Mouse (Mus musculus) ZHBTc4 (cell line): ENCODE data around the gene Fblim1.
A peak's percentile ranks its signal among the peaks of the same experiment; 100 is the strongest.

Experiments
- DNase-seq: peaks from one replicate; pipeline ENCODE4 v3.0.0-alpha.2; 2011; ENCODE audit warnings: low read depth, low spot score

The Fblim1 gene

DNA sequence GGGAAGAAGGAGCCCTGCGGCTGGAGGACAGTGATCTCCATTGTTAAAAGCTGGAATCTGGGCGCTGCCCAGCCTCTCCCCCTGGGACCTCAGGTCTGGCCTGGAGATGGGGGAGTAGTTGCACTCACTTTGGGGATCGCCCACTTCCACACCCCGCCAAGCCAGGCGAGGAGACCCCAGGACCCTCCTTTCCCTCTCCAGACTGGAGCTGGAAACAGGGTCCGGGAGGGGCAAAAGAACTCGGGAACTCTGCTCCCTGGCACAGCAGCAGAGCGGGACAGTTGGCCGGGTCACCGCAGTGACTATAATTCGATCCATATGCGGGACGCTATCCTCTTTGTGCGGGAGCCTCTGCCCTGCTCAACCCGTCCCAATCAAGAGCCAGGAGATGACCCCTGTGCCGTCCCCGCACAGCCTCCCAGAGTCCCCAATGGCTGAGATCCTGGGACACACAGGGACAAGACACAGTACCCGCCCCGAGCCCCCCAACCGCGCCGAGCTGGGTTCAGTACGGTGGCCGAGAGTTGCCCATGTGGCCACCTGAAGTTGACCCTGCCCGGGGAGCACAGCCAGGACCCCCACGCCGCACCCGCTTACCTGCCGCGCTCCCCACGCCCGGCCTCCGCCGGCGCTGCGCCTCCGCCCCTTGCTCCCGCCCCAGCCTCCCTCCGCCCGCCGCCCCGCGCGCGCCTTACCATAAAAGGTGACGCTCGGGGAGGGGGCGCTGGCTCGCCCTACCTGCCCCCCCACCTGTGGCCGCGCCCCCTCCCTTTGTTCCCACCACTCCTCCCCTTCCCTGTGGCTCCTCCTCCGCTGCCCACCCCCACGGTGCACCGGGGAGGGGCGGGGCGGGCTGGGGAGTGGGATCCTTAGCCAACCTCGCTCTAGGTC lies 6.4 kb downstream of the Fblim1 start:
- DNase-seq, result peak; percentile 85

DNA sequence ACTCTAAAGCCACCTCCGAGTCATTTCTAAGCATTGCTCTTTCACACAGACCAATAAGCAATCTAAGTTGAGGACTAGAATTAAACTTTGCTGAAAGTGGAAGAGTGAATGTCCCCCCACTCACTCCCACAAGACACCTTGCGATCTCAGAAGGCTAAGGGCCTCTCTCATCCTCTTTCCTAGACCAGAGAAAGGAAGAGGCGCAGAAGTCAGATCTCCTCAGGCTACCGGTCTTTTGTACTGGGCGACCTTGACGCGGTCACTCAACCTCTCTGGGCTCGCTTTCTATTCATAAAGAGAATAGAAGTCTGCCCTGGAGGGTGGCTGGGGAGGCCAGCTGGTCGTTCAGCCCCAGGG lies 7.0 kb downstream of the Fblim1 start:
- DNase-seq, result peak; percentile 81

DNA sequence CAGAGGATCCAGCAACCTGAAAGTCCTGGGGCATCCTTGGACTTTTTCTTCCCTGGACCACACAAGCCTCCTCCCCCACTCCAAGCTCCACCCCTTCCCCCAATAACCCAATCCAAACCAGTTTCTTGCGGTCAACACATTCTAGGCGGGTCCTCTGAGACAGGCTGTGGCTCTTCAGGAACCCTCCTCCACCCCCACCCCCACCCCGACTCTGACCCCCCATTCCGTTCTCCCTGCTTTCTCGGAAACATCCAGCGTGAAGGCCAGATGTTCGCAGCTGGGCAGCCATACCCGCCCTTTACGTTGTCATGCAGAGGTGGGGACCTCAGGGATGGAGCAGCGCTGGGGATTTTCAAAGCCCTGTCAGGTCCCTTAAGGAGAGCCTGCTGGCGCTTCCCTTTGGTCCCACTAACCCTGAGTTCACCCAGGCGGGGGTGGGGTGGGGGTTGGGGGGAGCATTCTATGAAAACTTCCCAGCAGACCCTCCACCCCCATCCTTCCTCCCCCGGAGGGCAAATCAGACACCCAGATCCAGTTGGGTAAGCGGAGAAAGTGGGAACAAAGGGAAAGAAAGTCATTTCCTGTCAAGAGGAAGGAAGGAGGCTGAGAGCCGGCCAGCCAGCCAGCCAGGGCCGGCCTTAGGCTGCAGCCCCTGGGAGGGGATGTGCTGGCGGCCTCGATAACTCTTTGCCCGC lies 7.5 kb downstream of the Fblim1 start:
- peak; percentile 96 for DNase-seq

DNA sequence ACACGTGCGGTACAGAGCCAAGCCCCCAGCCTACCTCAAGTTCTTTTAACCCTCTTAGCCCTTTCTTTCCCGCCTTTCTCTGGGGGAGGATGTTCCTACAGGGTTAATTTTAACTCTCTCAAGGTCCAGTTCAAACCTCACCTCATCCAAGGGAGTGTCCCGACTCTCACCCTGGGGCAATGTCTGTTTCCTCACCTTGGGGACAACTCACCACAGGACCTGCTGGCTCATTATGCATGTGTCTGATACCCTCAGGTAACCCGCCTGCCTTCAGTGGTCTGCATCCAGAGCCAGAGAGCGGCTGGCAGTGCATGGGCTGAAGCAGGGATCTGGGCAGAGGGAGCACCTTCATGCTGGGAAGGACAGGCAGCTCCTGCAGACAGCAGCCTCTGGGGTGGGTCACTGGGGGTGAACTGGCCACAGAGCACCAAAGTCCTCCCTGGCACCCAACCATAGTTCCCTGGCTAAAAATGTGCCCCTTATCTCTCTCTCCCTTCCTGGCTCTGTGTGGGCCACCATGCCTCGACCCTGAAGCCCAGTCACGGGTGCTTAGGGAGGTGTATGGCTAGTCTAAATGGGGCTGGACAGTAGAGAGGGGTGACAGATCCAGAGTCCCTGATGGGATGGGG lies 9.1 kb downstream of the Fblim1 start:
- no peak for DNase-seq

DNA sequence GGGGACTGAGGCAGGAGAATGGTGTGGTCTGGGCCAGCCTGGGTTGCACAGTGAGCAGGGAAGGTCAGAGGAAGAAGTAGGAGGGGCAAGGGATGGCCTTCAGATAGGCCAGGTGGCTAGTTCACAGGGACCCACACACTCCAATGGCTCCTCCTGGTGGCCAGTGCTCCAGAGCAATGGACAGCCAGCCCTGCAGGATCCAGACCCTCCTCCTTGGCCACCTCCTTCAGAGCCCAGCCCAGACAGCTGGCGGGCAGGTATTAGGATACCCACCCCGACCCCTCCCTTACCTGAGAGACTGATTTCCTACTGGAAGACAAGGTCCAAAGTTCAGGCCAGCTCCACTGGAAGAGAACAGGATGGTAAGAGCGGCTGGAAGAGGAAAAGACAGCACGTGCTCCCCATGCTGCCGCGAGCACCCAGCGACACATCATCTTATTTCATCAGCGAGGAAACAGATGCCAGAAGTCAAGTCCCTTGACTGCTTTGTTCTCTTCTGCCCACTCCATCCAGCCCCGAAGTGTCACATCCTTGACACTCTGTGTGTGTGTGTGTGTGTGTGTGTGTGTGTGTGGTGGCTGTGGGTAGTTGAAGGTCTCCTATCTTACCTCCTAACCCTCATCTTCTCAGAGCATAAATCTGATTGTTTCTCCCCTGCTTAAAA lies 10.2 kb downstream of the Fblim1 start:
- DNase-seq, result no peak

DNA sequence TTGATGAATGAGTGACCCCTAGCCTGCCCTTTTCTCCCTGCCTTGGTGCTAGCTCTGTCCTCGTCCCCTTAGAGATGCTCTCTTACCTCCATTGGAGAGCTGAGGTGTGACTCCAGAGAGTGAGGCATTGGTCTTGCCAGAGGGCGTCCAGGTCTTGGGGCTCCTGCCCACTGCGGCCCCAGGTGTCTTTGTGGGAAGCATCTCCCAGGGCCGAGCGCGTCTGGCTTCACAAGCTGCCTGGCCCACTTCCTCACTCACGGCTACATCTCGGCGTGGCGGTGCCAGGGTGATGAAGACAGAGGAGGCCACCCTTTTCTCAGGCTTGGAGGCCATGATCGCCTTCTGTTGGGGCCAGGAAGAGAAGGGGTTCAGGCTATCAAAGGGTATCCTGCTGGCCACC lies 10.8 kb downstream of the Fblim1 start:
- no peak for DNase-seq

DNA sequence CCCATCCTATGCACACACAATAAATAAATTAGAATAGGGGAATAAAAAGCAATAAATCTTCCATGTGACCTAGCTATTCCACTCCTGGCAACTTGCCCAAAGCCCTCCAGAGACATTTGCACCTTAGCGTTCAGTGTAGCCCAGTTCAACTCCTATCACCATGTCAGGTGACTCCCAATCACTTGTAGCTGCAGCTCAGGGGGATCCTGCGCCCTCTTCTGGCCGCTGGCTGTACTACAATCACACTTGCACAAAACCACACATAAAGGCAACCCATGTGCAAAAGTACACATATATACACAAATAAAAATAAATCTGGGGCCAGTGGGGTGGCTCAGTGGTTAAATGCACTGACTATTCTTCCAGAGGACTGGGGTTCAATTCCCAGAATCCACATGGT lies 14.3 kb downstream of the Fblim1 start:
- DNase-seq, result peak; percentile 88

DNA sequence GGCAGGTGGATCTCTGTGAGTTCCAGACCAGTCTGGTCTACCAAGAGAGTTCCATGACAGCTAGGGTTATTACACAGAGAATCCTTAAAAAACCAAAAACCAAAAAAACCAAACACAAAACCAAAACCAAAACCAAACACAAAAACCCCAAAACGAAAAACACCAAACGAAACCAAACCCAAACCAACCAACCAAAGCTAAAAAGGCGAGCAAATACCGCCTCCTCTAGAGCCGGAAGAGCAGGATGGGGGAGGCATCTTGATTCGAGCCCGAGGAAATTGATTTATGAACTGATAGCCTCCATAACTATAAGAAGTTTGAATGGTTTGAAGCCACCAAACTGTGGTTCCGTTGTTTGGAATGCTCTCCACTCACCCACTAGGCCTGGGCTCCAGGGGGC lies 22.0 kb downstream of the Fblim1 start:
- DNase-seq, result no peak

DNA sequence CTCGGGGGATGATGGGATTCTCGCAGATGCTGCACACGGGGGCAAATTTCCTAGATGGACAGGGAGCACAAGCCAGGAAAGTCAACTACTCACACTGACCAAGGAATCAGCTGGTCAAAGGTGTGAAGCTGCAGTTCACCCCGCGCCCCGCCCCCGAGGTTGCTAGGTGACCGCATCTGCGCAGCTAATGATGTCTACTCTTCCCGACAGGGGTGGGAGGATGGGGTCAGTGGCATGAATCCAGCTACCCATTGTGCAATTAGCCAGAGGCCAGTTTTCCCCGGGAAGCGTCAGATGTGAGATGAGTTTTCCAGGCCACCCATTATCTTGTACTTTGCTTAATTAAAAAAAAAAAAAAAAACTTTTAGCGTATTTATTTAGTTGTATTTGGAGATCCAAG lies 24.8 kb downstream of the Fblim1 start:
- DNase-seq, result no peak

DNA sequence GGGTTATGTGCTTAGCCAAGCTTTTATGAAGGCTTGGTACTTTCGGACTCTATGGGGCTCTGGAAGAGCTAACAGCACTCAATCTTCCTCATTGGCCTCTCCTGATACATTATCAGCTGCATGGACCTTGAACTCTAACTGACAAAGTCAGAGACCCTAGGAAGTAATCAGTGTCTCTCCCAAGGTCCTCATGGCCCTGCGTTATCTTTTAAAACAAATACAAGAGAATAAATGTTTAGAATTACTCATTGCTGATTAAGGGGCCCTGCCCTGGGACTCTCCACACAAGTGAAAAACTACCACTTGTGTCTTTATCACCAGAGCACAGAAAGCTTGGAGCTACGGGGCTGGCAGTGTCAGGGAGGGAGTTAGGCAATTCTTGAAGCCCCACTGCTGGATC lies 27.1 kb downstream of the Fblim1 start:
- DNase-seq, result no peak

DNA sequence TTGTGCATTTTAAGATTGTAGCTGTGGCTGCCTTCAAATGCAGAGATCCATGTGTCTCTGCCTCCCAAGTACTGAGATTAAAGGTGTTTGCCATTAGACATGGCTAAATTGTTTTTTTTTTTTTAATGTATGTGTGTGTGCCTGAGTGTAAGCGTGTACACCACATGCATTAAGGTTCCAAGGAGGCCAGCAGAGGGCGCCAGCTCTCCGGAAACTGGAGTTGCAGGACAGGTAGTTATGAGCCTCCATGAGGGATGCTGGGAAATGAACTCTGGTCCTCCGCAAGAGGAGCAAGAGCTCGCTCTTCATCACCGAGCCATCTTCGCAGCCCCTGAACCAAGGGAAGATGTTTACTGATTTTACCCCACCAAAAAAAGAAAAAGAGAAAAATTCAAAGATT lies 29.0 kb downstream of the Fblim1 start:
- peak; percentile 94 for DNase-seq

DNA sequence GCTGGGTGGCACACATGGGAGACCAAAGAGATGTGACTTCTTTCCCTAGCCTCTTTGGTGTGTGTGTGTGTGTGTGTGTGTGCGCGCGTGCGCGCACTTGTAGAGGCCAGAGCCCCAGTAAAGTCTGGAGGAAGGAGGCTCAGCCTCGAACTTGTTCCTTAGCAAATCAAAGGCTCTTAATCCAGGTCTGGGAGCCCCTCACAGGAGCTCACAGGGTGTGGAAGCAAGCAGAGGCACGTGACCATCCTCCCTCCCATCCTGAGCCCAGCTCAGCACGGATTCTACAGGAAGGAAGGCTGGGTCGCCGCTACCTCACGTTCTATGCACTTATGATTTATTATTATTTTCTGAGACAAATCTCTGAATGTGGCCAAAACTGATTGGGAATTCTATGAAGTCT lies 29.5 kb downstream of the Fblim1 start:
- peak; percentile 88 for DNase-seq

DNA sequence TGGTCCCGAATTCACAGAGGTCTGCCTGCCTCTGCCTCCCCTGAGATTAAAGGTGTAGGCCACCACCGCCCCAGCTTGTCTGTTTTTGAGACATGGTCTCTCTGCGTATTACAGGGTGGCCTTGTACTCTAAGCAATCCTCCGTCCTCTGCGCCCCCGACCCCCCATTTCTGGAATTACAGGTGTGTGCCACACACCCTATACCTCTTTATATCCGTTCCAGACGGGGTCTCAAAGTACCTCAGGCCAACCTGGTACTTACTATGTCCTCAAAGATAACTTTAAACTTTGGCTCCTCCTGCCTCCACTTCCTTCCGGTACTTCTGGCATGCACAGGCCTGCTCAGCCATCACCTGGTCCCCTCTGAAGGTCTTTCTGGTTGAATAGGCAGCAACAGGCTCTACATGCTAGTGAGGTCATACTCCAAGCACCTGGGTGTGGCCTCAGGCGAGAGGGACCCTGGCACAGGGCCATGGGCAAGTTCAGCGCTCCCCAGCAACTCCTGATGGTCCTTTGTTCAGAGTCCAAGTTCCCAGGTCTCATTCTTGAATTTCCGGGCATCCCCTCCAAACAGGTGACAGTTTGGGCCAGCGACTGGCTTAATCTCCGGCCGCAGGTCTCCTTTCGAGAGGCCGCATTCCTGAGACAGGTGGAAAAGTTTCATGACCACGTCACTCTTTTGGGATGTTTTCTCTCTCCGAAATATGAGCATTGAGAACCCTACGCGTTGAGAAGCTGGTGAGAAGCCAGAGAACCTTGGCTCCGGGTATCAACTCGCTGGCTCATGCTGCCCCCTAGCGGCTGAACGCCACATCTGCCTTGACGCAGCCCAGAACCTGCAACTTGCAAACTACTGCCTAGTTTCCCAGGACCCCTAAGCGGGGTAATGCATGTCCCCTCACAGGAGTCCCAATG lies 30.9 kb downstream of the Fblim1 start:
- peak; percentile 94 for DNase-seq

DNA sequence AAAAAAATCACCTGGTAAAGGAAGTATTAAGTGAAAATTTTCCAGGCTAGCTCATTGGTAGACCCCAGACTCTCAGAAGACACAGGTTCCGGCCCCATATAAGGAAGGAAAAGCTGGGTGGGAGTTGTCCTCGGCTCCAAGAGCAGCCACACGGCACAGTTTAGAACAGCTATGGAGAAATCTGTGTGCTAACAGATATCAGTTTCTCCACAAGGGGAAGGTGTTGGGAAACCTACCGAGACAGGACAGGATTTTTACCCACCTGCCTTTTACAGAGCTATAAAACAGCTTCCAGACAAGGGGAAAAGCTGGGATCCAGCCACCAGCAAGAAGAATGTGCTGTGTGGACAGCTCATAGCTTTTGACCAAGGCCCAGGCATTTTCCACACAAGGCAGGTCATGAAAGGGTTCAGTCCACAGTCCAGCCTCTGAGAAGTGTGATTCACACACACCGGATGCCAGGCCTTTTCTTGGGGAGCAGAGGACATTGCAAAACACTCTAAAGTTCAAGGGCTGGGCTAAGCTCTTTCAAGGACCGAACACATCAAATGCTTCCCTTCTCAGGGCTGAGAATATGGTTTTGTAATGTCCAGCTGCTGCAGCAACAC lies 32.4 kb downstream of the Fblim1 start:
- peak; percentile 86 for DNase-seq

DNA sequence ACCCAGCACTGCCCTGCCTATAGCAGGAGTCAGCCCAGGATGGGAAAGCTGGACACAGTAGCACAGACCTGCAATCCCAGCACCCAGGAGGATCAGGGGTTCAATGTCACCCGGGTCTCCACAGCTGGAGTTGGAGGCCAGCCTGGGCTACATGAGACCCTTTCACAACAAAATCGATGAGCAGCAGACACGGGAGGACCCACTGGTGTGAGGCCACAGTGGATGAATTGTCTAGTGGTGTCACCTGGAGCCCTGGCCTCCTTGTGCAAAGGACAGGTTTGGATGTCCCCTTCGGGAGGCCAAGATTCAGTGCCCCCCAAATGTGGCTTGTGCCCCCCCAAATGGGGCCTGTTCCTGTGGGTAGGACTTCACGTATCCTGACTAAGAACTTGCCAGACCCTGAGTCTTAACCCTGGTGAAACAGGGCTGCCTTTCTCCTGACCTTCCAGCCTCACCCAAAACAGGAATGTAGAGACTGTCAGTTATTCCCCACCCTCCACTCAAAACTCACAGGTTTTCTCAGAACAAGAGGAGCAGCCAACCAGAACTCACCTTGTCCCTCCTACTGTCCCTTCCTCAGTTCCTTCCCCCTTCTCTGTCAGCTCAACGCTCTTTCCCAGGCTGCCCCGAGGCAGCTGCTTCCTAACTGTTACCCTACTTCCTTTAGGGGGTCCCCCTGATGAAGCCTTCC lies 33.1 kb downstream of the Fblim1 start:
- DNase-seq, result peak; percentile 95

DNA sequence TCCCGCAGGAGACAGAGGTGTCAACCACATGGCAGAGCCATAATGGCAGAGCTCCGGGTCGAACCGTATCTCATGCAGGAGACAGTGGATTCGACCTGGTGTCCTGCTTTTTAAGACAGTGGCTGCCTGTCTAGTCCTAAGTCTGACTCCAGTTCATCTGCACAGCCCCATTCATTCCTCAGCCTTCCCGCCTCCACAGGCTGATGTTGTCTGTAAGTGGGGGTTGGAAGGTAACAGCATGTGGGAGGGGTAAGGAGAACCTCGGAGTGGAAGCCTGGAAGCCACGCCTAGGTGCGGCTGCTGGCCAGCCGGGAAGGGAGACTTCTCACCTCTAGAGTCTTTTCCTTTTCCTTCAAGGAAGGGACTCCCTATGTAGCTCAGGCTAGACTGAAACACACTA lies 34.0 kb downstream of the Fblim1 start:
- peak; percentile 90 for DNase-seq

DNA sequence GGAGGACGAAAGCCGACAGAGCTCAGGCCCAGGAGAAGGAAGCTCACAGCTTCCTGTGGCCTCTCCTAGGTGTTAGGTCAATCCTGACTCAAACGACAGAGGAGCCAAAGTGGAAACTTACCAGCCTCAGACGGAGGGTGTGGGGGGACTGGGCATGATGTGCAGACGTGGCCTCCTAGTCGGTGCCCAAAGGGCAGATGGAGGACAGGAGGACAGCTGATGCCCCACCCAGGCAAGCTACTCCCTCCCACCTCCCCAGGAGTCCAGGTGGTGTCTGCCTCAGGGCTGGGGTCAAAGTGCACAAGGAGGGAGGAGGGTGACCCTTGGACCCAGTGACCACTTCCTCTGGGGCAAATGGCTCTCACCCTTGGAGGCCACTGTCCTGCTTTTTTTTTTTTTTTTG lies 34.6 kb downstream of the Fblim1 start:
- DNase-seq, result peak; percentile 67

DNA sequence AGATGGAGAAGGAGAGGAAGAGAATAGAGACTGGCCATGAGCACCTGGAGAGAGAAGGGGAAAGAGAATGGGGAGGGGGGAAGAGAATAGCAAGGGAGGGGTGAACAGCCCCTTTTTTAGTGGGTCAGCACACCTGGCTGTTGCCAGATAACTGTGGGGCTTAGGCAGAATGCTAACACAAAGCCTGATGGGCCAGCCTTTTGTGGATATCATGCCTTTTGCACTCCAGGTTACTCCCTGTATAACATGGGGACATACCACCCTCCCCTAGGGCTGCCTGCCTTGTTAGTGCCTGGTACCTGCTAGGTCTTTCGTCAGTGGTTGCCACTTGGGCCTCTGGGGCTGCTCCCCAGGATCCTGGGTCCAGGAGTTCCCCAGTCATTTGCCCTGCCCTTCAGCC lies 35.1 kb downstream of the Fblim1 start:
- peak; percentile 59 for DNase-seq

DNA sequence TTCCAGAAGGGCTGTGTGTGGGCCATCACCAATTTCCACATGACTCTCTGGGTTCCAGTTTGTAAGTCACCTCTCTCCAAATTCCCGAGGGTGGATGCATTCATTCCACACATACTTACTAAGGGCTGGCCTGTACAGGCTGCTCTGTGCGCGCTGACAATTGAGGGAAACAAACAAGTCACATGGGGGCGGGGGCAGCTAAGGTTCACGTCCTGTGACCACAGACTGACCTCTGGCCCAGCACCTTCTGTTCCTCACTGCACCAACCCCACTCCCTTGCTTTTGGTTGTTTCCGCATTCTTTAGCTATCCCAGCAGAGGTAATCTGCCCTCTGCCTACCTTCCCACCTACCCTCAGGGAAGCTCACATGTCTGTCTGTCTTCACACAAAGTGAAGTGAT lies 35.9 kb downstream of the Fblim1 start:
- DNase-seq, result peak; percentile 100

DNA sequence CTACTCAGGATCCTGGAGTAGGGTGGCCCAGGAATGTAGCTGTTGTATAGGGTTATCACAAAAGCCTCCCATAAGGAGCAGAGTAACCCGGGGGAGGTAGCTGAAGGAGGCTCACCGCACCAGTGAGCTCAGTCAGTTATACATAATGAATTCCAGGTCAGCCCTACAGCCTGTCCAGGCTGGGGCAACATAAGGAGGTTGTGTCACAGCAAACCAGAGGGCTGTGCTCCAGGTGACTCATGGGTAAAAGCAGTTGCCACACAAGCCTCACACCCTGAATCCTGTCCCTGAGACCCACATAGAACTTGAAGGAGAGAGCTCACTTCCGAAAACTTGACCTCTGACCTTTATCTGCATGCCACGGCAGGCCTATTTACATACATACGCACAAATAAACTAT lies 36.9 kb downstream of the Fblim1 start:
- peak; percentile 61 for DNase-seq
